Mouse (Mus musculus): Measurements from ENCODE around the gene Inf2. TPM values are rescaled to one million over a fixed set of nuclear protein-coding genes. Genes with fewer than 3 reads are reported as not detected.
A peak's percentile ranks its signal among the peaks of the same experiment; 100 is the strongest.

Gene Inf2
- polyA plus RNA-seq, 1 experiment = 26.3 TPM

DNA sequence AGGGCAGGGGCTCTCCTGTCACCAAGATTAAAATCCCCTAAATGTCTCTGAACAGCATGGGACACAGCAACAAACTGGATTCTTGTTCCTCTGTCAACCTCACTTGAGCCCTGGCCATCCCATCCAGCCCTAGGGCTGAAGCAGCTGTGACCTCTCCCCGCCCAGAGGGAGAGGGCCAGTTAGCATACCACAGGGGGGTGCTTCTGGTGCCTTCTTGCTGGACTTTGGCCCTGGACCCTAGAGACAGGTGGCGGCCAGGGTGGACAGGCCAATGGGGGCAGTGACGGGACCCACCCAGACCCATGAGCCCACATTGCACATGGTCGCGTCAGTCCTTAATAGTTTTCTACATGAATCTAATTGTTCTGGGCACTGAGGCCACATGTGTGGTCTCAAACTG lies 65.5 kb downstream of the Inf2 start:
- no peak for TF ChIP-seq POLR2A (IDR thresholded peaks at IDR 0.05; ENCODE audit: control insufficient read depth, extremely low read depth, insufficient read depth, low read length, poor library complexity)
- TF ChIP-seq CTCF (IDR thresholded peaks at IDR 0.05; ENCODE audit: borderline replicate concordance, control insufficient read depth, extremely low read depth, insufficient read depth, low read length, poor library complexity) = no peak
- H3K36me3 ChIP-seq (ENCODE audit: control insufficient read depth, insufficient read depth, low read length) = peaks cover 42% of the 10 kb centered on the region

DNA sequence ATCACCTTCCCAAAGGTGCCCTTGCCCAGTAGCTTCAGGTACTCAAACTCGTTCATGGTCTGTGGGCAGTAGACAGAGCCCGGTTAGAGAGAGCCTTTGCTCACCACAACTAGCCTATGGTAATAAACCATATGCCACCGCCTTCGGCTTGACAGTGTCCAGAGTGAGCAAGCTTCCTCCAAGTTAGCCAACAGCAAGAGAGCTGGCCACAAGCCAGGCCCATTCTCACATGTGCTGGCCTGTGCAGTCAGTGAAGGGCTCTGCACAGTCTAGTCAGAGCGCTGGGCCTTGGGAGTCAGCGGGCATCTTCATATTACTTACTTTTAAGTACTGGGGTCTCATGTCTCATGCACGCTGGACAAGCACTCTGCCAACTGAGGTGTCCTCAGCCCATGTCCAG lies 70.0 kb downstream of the Inf2 start:
- no peak for TF ChIP-seq POLR2A (IDR thresholded peaks at IDR 0.05; ENCODE audit: control insufficient read depth, extremely low read depth, insufficient read depth, low read length, poor library complexity)
- TF ChIP-seq CTCF (IDR thresholded peaks at IDR 0.05; ENCODE audit: borderline replicate concordance, control insufficient read depth, extremely low read depth, insufficient read depth, low read length, poor library complexity) = no peak
- H3K27ac ChIP-seq (ENCODE audit: control insufficient read depth, insufficient read depth, low read length) = no peak overlapping the region
- 94% methylated on average over 7 of the region's 7 CpGs for WGBS
- DNase-seq = no peak
- H3K27me3 ChIP-seq (ENCODE audit: control insufficient read depth, insufficient read depth, low read length) = no peaks in the 10 kb centered on the region
- no peak overlapping the region for H3K4me3 ChIP-seq (ENCODE audit: control insufficient read depth, insufficient read depth, low read length)
- no peaks in the 10 kb centered on the region for H3K4me1 ChIP-seq (replicated peaks; ENCODE audit: control insufficient read depth, insufficient read depth, low read length)
- H3K36me3 ChIP-seq (ENCODE audit: control insufficient read depth, insufficient read depth, low read length) = peaks cover 50% of the 10 kb centered on the region

More for the DNA sequence above, 65.5 kb downstream of the Inf2 start:
- no peak overlapping the region for H3K27ac ChIP-seq (ENCODE audit: control insufficient read depth, insufficient read depth, low read length)
- WGBS = 98% methylated on average over 5 of the region's 5 CpGs
- DNase-seq = no peak
- peaks cover 2% of the 10 kb centered on the region; the same call in 1 of the 2 replicates for H3K4me1 ChIP-seq (replicated peaks; ENCODE audit: control insufficient read depth, insufficient read depth, low read length)
- no peak overlapping the region for H3K4me3 ChIP-seq (ENCODE audit: control insufficient read depth, insufficient read depth, low read length)
- no peaks in the 10 kb centered on the region for H3K27me3 ChIP-seq (ENCODE audit: control insufficient read depth, insufficient read depth, low read length)

GRCm38 (mm10) chr12:112659109-112659508 lies 70.5 kb downstream of the Inf2 start:
- TF ChIP-seq POLR2A (IDR thresholded peaks at IDR 0.05; ENCODE audit: control insufficient read depth, extremely low read depth, insufficient read depth, low read length, poor library complexity) (no peak), CTCF (IDR thresholded peaks at IDR 0.05; ENCODE audit: borderline replicate concordance, control insufficient read depth, extremely low read depth, insufficient read depth, low read length, poor library complexity) (0 out of 2 replicates have a peak, but pooled peaks have one; percentile 30)
- WGBS = 95% methylated on average over 6 of the region's 6 CpGs
- peak; percentile 70 for DNase-seq
- no peaks in the 10 kb centered on the region for H3K27me3 ChIP-seq (ENCODE audit: control insufficient read depth, insufficient read depth, low read length)
- H3K27ac ChIP-seq (ENCODE audit: control insufficient read depth, insufficient read depth, low read length) = no peak overlapping the region
- peaks cover 50% of the 10 kb centered on the region for H3K36me3 ChIP-seq (ENCODE audit: control insufficient read depth, insufficient read depth, low read length)
- no peak overlapping the region for H3K4me3 ChIP-seq (ENCODE audit: control insufficient read depth, insufficient read depth, low read length)
- H3K4me1 ChIP-seq (replicated peaks; ENCODE audit: control insufficient read depth, insufficient read depth, low read length) = no peaks in the 10 kb centered on the region

DNA sequence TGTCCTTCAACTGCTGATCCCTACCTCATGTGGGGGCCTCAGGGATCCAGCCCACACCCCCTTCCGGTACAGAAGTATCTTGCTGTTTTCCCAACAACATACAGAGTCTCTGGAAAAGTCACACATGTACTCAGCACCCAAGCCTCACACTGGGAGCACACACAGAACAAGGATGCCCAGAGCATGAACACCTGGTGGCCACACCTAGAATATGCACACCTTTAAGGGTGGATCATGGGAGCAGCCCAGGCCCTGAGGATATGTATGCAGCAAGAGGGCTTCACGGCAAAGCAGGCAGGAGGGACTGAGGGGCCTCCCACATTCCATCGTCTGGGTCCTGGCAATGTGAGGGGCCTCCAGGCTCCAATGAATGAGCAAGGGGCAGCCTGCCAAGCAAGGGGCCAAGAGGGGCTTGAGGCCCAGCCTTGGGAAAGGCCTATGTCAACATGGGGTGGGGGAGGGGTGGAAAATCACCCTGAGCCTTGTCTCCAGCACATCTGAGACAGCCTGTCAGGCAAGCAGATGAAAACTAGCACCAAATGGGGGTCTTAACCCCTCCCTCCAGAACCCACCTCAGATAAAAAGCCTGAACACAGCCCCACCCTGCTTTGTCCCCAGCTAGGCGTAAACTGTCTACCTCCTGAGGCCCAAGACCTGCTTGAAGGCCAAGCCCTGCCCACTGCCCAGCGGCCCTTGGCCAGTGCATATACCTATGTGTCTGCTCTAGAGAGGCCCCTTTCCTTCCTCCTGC lies 72.2 kb downstream of the Inf2 start:
- TF ChIP-seq CTCF (IDR thresholded peaks at IDR 0.05; ENCODE audit: borderline replicate concordance, control insufficient read depth, extremely low read depth, insufficient read depth, low read length, poor library complexity) (no peak), POLR2A (IDR thresholded peaks at IDR 0.05; ENCODE audit: control insufficient read depth, extremely low read depth, insufficient read depth, low read length, poor library complexity) (no peak)
- H3K4me1 ChIP-seq (replicated peaks; ENCODE audit: control insufficient read depth, insufficient read depth, low read length) = no peaks in the 10 kb centered on the region
- no peak overlapping the region for H3K27ac ChIP-seq (ENCODE audit: control insufficient read depth, insufficient read depth, low read length)
- H3K4me3 ChIP-seq (ENCODE audit: control insufficient read depth, insufficient read depth, low read length) = no peak overlapping the region
- no peak for DNase-seq
- H3K27me3 ChIP-seq (ENCODE audit: control insufficient read depth, insufficient read depth, low read length) = no peaks in the 10 kb centered on the region
- 94% methylated on average over 5 of the region's 5 CpGs for whole genome bisulfite sequencing
- peaks cover 52% of the 10 kb centered on the region for H3K36me3 ChIP-seq (ENCODE audit: control insufficient read depth, insufficient read depth, low read length)

DNA sequence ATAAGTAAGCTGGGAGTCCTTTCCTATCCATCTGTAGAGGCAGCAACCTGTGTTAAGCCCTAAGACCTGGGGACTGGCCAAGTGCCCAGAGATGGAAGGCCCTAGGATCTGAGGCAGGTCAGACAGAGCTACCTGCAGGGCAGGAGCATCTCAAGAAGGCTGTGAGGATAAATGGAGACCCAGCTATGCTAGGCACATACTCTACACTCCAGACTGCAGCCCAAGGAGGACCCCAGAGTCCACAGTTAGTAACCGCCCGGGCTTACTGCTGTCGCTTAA lies 72.7 kb downstream of the Inf2 start:
- no peak for DNase-seq
- no peak overlapping the region for H3K27ac ChIP-seq (ENCODE audit: control insufficient read depth, insufficient read depth, low read length)
- whole genome bisulfite sequencing = 95% methylated on average over 3 of the region's 3 CpGs
- no peak for TF ChIP-seq POLR2A (IDR thresholded peaks at IDR 0.05; ENCODE audit: control insufficient read depth, extremely low read depth, insufficient read depth, low read length, poor library complexity)
- TF ChIP-seq CTCF (IDR thresholded peaks at IDR 0.05; ENCODE audit: borderline replicate concordance, control insufficient read depth, extremely low read depth, insufficient read depth, low read length, poor library complexity) = no peak
- peaks cover 52% of the 10 kb centered on the region for H3K36me3 ChIP-seq (ENCODE audit: control insufficient read depth, insufficient read depth, low read length)
- H3K27me3 ChIP-seq (ENCODE audit: control insufficient read depth, insufficient read depth, low read length) = no peaks in the 10 kb centered on the region
- no peak overlapping the region for H3K4me3 ChIP-seq (ENCODE audit: control insufficient read depth, insufficient read depth, low read length)
- no peaks in the 10 kb centered on the region for H3K4me1 ChIP-seq (replicated peaks; ENCODE audit: control insufficient read depth, insufficient read depth, low read length)

DNA sequence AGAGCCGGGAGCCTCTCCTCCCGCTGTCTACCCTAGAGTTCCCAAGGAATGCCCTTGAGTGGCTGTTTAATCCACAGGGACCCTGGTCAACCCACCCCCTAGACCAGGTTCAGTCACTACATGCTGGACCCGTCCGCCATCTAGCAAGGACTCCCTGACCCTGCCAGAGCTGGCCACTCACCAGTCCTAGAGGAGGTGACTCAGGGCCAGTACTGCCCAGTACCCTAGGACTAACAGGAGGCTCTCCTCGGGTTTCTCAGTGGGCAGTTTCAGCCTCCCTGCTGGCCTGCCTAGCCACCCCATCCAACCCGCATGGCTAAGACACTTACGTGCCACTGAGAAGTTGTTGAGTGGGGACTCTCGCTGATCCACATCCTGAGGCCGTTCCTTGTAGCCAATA lies 73.3 kb downstream of the Inf2 start:
- no peak overlapping the region for H3K27ac ChIP-seq (ENCODE audit: control insufficient read depth, insufficient read depth, low read length)
- TF ChIP-seq CTCF (IDR thresholded peaks at IDR 0.05; ENCODE audit: borderline replicate concordance, control insufficient read depth, extremely low read depth, insufficient read depth, low read length, poor library complexity) = no peak
- 94% methylated on average over 9 of the region's 9 CpGs for WGBS
- H3K4me1 ChIP-seq (replicated peaks; ENCODE audit: control insufficient read depth, insufficient read depth, low read length) = no peaks in the 10 kb centered on the region
- no peak for DNase-seq
- H3K36me3 ChIP-seq (ENCODE audit: control insufficient read depth, insufficient read depth, low read length) = peaks cover 48% of the 10 kb centered on the region
- H3K27me3 ChIP-seq (ENCODE audit: control insufficient read depth, insufficient read depth, low read length) = no peaks in the 10 kb centered on the region
- H3K4me3 ChIP-seq (ENCODE audit: control insufficient read depth, insufficient read depth, low read length) = no peak overlapping the region

DNA sequence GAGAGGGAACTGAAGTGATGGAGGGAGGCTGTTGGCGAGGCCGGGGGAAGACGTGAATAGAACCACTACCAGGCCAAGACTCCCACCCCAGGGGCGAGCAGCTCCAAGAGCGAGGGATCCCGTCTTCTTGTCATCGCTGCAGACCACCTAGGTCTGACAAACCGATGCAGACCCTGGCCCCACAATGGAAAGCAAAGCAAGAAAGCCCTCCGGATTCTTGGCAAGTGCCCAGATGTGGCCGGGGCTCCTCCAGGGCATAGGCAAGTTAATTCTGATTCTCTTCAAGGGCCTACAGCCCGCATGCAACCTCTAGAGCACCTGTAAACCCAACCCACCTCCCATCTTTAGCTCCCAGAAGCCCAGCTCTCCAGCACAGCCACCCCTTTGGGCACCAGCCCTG lies 74.7 kb downstream of the Inf2 start:
- Histone ChIP-seq H3K4me3 (ENCODE audit: control insufficient read depth, insufficient read depth, low read length) (no peak overlapping the region), H3K36me3 (ENCODE audit: control insufficient read depth, insufficient read depth, low read length) (peaks cover 39% of the 10 kb centered on the region), H3K27me3 (ENCODE audit: control insufficient read depth, insufficient read depth, low read length) (no peaks in the 10 kb centered on the region), H3K4me1 (replicated peaks; ENCODE audit: control insufficient read depth, insufficient read depth, low read length) (no peaks in the 10 kb centered on the region), H3K27ac (ENCODE audit: control insufficient read depth, insufficient read depth, low read length) (no peak overlapping the region)
- no peak for DNase-seq
- 98% methylated on average over 11 of the region's 11 CpGs for WGBS
- TF ChIP-seq POLR2A (IDR thresholded peaks at IDR 0.05; ENCODE audit: control insufficient read depth, extremely low read depth, insufficient read depth, low read length, poor library complexity) (no peak), CTCF (IDR thresholded peaks at IDR 0.05; ENCODE audit: borderline replicate concordance, control insufficient read depth, extremely low read depth, insufficient read depth, low read length, poor library complexity) (no peak)

Measured in thymus, adult 2 months (tissue).